Mouse (Mus musculus) forebrain, embryonic 10.5 days (tissue): ENCODE results near the gene Cyp26b1. TPM values are rescaled to one million over a fixed set of nuclear protein-coding genes. Genes with fewer than 3 reads are reported as not detected.

Experiments used
- DNase-seq: peaks from one replicate; pipeline ENCODE4 v3.0.0-alpha.2; 2017; ENCODE audit warnings: low spot score; ENCODE audit errors: extremely low spot score
- H3K27ac ChIP-seq: fragments of 300-500 bp; sonication (generic); 2 replicates; pipeline ENCODE4 v1.5.1; 2016; ENCODE audit warnings: mild to moderate bottlenecking
- H3K27me3 ChIP-seq: fragments of 300-500 bp; sonication (generic); 2 replicates; pipeline ENCODE4 v1.6.1; 2016; ENCODE audit warnings: mild to moderate bottlenecking; ENCODE audit not compliant: poor library complexity, severe bottlenecking
- H3K36me3 ChIP-seq: fragments of 300-500 bp; sonication (generic); replicated peaks from 2 replicates; pipeline ENCODE4 v1.6.1; 2016; ENCODE audit warnings: mild to moderate bottlenecking, moderate library complexity
- H3K4me1 ChIP-seq: fragments of 300-500 bp; sonication (generic); 2 replicates; pipeline ENCODE4 v1.6.1; 2016
- H3K4me3 ChIP-seq: fragments of 300-500 bp; sonication (generic); 2 replicates; pipeline ENCODE4 v1.5.1; 2016; ENCODE audit warnings: mild to moderate bottlenecking, moderate library complexity
- H3K9me3 ChIP-seq: fragments of 300-500 bp; sonication (generic); 2 replicates; pipeline ENCODE4 v1.6.1; 2016; ENCODE audit warnings: mild to moderate bottlenecking, moderate library complexity
- WGBS: fragments of 180-500 bp; shearing (Covaris S2); methylation state at CpG from one replicate; pipeline ENCODE4 v1.1.7; 2016; 5-methylcytosine and 5-hydroxymethylcytosine counted together
- polyA plus RNA-seq: library from polyadenylated mRNA; unstranded; fragments of >200 nt; fragmentation: Nextera tagmentation; extraction: Ambion mirVana; gene quantifications from 2 replicates; pipeline ENCODE4 v1.2.1, GENCODE M21; 2016

The Cyp26b1 gene
- polyA plus RNA-seq, 1 experiment from 2014 or later, result 0.90 TPM

GRCm38 (mm10) chr6:84584783-84585685 lies 8.7 kb downstream of the Cyp26b1 start:
- H3K36me3 ChIP-seq, result no peaks in the 10 kb centered on the region
- under 1% methylated on average over 66 of the region's 66 CpGs for WGBS
- peak overlapping the region; percentile 58; the same call in 1 of the 2 replicates for H3K27ac ChIP-seq
- DNase-seq, result peak; percentile 32
- peak overlapping the region; percentile 48 for H3K4me3 ChIP-seq
- peaks cover 100% of the 10 kb centered on the region for H3K27me3 ChIP-seq
- H3K9me3 ChIP-seq, result no peaks in the 10 kb centered on the region
- peaks cover 75% of the 10 kb centered on the region for H3K4me1 ChIP-seq

- DNase-seq, result no peak
Observed at GRCm38 (mm10) chr6:84583841-84584782, 9.6 kb downstream of the Cyp26b1 start.

GRCm38 (mm10) chr6:84583371-84583770 lies 10.3 kb downstream of the Cyp26b1 start:
- DNase-seq, result peak; percentile 63
- WGBS, result under 1% methylated on average over 25 of the region's 26 CpGs
- Histone ChIP-seq H3K27ac (peak overlapping the region; percentile 35; the same call in 1 of the 2 replicates), H3K4me1 (peaks cover 59% of the 10 kb centered on the region), H3K27me3 (peaks cover 100% of the 10 kb centered on the region), H3K36me3 (no peaks in the 10 kb centered on the region), H3K4me3 (peak overlapping the region; percentile 48), H3K9me3 (no peaks in the 10 kb centered on the region)

More at GRCm38 (mm10) chr6:84583841-84584782, 9.6 kb downstream of the Cyp26b1 start:
- H3K9me3 ChIP-seq, result no peaks in the 10 kb centered on the region
- H3K27me3 ChIP-seq, result peaks cover 100% of the 10 kb centered on the region
- H3K27ac ChIP-seq, result peak overlapping the region; percentile 35; the same call in 1 of the 2 replicates
- no peaks in the 10 kb centered on the region for H3K36me3 ChIP-seq
- WGBS, result under 1% methylated on average over 48 of the region's 48 CpGs
- H3K4me1 ChIP-seq, result peaks cover 66% of the 10 kb centered on the region
- H3K4me3 ChIP-seq, result peak overlapping the region; percentile 48

- no peak for DNase-seq
- Histone ChIP-seq H3K27me3 (peaks cover 100% of the 10 kb centered on the region), H3K9me3 (no peaks in the 10 kb centered on the region), H3K27ac (no peak overlapping the region), H3K36me3 (no peaks in the 10 kb centered on the region), H3K4me3 (peak overlapping the region; percentile 48; the same call in 1 of the 2 replicates), H3K4me1 (peaks cover 59% of the 10 kb centered on the region)
- WGBS, result 5% methylated on average over 5 of the region's 5 CpGs
Observed at GRCm38 (mm10) chr6:84582826-84583225, 10.9 kb downstream of the Cyp26b1 start.

DNA sequence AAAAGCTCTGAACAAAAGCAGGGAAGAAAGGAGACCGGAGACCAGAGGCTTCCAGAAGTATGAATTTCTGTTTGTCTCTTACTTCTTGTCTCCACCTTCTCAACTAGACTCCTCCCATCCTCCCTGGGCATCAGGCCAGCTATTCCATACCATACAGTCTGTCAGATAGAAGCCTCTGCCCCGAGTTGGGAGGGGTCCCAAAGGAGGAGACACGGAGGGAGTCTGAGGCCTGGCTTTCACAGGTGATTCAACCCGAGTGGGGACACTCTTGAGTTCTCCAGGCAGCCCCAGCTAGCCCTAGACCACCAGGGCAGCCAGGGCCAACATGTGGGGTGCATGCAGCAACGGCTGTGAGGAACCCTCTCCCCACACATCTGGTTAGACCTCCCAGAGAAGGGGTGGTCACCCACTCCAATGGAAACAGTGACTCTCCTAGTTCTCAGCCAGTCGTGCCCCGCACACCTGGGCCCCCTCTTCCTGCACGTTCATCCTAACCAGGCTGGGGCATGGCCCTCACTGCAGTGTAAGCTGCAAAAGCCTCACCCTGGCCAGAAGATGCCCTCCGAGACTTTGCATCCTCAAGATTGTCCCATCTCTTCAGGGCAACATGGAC lies 11.8 kb downstream of the Cyp26b1 start:
- no peak overlapping the region for H3K27ac ChIP-seq
- H3K4me1 ChIP-seq, result peaks cover 52% of the 10 kb centered on the region
- WGBS, result 60% methylated on average over 9 of the region's 9 CpGs
- H3K27me3 ChIP-seq, result peaks cover 100% of the 10 kb centered on the region
- no peaks in the 10 kb centered on the region for H3K9me3 ChIP-seq
- H3K36me3 ChIP-seq, result no peaks in the 10 kb centered on the region
- no peak overlapping the region for H3K4me3 ChIP-seq
- no peak for DNase-seq

DNA sequence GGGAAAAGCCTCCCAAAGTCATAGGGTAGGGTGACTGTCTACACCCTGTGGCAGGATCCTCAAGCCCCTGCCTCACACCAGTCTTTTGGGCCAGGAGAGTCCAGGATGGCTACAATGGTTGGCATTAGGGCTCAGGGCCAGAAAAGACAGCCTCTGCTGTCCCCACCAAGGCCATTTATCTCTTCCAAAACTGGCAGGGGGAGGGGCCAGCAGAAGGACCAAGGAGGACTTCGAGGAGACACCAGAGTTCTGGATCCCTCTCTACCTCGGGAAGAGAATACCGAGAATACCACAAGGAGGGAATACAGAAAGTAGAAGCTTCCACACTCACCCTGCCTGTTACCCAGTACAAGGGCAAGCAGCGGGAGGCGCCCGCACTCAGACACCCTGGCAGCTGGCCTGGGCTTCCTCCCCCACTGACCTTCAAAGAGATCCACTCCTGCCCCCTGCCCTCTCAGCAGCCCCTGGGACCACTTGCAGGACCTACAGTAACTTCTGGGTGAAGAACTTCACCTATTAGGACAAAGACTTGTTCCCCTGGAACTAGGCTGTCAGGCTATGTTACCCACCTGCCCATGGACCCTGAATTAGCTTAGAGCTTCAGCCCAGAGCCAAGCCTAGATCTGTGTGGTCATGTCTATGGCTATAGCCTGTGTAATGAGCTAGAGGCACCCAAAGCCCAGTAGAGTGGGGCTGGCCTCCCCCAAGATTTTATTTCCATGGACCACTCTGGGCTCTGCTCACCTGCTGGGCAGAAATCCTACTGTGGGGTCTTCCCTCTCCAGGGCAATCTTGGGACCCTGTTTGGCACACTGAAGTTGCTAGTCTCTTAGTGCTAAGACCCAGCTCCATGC lies 12.5 kb downstream of the Cyp26b1 start:
- Histone ChIP-seq H3K9me3 (no peaks in the 10 kb centered on the region), H3K4me1 (peaks cover 44% of the 10 kb centered on the region), H3K27me3 (peaks cover 100% of the 10 kb centered on the region), H3K36me3 (no peaks in the 10 kb centered on the region), H3K27ac (no peak overlapping the region), H3K4me3 (no peak overlapping the region)
- DNase-seq, result no peak
- 51% methylated on average over 6 of the region's 6 CpGs for WGBS

DNA sequence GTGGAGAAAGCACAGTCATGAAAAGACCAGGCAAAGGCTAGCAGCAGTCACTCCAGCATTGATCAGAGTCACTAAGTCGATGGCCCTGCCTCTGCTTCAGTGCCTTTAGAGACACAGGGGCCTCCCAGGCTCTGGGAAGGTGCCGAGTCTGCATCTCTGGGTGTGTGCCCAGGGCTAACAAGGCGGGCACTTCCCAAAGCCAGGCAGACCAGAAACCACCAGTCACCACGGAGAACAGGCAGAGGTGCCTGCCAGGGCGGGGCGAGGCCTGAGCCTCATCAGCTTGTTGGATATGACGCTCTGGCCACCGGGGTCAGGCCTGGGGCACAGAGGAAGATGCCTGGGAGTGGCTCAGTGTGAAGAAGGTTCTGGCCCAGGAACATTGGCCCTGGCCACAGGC lies 14.2 kb downstream of the Cyp26b1 start:
- WGBS, result 70% methylated on average over 8 of the region's 8 CpGs

DNA sequence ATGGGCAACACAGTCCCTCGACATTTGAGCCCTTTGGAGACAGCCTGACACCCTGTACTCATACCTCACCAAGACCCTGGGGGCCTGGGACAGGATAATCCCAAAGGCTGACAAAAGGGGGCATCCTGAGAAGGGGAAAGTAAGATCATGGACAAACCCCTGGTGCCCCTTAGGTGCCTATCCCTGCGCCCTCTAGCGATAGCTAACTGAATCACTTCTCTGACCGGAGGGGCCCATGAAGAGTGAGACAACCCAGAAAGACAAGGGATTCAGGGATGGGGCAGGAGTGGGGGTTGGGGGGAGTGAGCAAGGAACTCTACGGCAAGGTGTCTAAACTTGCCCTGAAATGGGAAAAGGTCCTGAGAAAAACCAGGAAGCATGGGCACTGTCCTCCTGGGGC lies 14.8 kb downstream of the Cyp26b1 start:
- DNase-seq, result no peak
- Histone ChIP-seq H3K4me1 (peaks cover 31% of the 10 kb centered on the region), H3K27ac (no peak overlapping the region), H3K36me3 (no peaks in the 10 kb centered on the region), H3K9me3 (no peaks in the 10 kb centered on the region), H3K27me3 (peaks cover 100% of the 10 kb centered on the region), H3K4me3 (no peak overlapping the region)
- 14% methylated on average over 5 of the region's 5 CpGs for WGBS

More for the DNA sequence above, 14.2 kb downstream of the Cyp26b1 start:
- no peak for DNase-seq
- no peaks in the 10 kb centered on the region for H3K36me3 ChIP-seq
- peaks cover 100% of the 10 kb centered on the region for H3K27me3 ChIP-seq
- H3K27ac ChIP-seq, result no peak overlapping the region
- H3K9me3 ChIP-seq, result no peaks in the 10 kb centered on the region
- H3K4me1 ChIP-seq, result peaks cover 31% of the 10 kb centered on the region
- no peak overlapping the region for H3K4me3 ChIP-seq

DNA sequence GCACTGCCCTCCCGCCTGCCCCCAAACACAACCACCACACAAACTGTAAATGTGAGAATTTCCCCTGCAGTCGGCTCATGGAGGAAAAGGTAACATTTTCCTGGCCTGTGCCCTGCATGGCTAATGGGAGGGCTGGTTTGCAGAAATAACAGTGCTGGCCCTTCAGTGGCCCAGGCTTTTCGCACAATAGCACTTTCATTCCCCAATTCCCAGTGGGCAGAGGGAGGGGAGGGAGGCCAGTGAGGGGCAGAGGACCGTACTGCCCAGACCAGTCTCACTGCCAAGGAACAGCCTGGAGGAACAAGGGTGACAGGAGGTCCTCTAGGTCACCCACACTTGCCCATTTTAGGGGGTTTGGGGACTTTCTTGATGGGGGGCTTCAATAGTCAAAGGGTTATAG lies 15.8 kb downstream of the Cyp26b1 start:
- DNase-seq, result no peak
- Histone ChIP-seq H3K36me3 (no peaks in the 10 kb centered on the region), H3K27ac (no peak overlapping the region), H3K27me3 (peaks cover 100% of the 10 kb centered on the region), H3K4me3 (no peak overlapping the region), H3K4me1 (peaks cover 25% of the 10 kb centered on the region), H3K9me3 (no peaks in the 10 kb centered on the region)
- 58% methylated on average over 4 of the region's 4 CpGs for WGBS

- peaks cover 85% of the 10 kb centered on the region for H3K27me3 ChIP-seq
- 37% methylated on average over 25 of the region's 25 CpGs for WGBS
- peaks cover 42% of the 10 kb centered on the region for H3K4me1 ChIP-seq
- peak overlapping the region; percentile 37 for H3K4me3 ChIP-seq
- no peaks in the 10 kb centered on the region for H3K9me3 ChIP-seq
- H3K27ac ChIP-seq, result peak overlapping the region; percentile 56; the same call in 1 of the 2 replicates
- DNase-seq, result no peak
- no peaks in the 10 kb centered on the region for H3K36me3 ChIP-seq
Observed at GRCm38 (mm10) chr6:84573905-84574660, 19.6 kb downstream of the Cyp26b1 start.

DNA sequence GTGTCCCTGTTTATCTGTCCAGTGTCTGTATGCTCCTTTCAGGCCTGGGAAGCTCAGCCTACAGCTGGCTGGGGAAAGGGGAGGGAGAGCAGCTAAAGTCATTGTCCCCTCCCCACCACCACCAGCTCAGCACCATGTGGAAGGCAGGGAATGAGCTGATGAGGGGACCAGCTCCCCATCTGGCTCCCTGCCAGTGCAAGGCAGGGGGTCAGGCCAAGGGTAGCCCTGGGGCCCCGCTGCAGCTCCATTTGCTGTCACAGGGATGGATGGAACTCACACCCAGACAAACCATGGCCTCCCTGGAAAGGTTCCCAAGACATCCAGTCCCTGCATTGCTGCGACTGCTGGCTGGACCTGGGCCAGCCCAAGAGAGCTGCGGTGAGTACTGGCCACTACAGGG lies 23.7 kb downstream of the Cyp26b1 start:
- H3K27me3 ChIP-seq, result peaks cover 45% of the 10 kb centered on the region
- no peak for DNase-seq
- H3K27ac ChIP-seq, result peak overlapping the region; percentile 75
- peaks cover 42% of the 10 kb centered on the region for H3K4me1 ChIP-seq
- no peaks in the 10 kb centered on the region for H3K9me3 ChIP-seq
- H3K36me3 ChIP-seq, result no peaks in the 10 kb centered on the region
- WGBS, result 55% methylated on average over 3 of the region's 3 CpGs
- H3K4me3 ChIP-seq, result no peak overlapping the region
